Mouse (Mus musculus): ENCODE data around the gene Fmnl3. TPM values are rescaled to one million over a fixed set of nuclear protein-coding genes. Genes with fewer than 3 reads are reported as not detected.

Gene Fmnl3
- polyA plus RNA-seq, 1 experiment from 2014 or later: 32.4 TPM

Other genes starting within 250 kb of the Fmnl3 start
- 47.1 and 50.5 TPM in 2 replicates for gene Spats2, start 244.6 kb downstream of the Fmnl3 start, polyA plus RNA-seq (2015; fragmentation: Nextera tagmentation; extraction: Ambion mirVana)
- gene Kcnh3, start 145.6 kb downstream of the Fmnl3 start, polyA plus RNA-seq (2015; fragmentation: Nextera tagmentation; extraction: Ambion mirVana): 0.44 and 0.51 TPM in 2 replicates
- 149 and 172 TPM in 2 replicates for gene Mcrs1, start 118.5 kb downstream of the Fmnl3 start, polyA plus RNA-seq (2015; fragmentation: Nextera tagmentation; extraction: Ambion mirVana)
- 56.4 and 66.5 TPM in 2 replicates for gene Prpf40b, start 75.4 kb downstream of the Fmnl3 start, polyA plus RNA-seq (2015; fragmentation: Nextera tagmentation; extraction: Ambion mirVana)
- gene Fam186b, start 74.6 kb downstream of the Fmnl3 start, polyA plus RNA-seq (2015; fragmentation: Nextera tagmentation; extraction: Ambion mirVana): 0.21 and 0.43 TPM in 2 replicates
- gene Tmbim6, start 22.4 kb upstream of the Fmnl3 start, polyA plus RNA-seq (2015; fragmentation: Nextera tagmentation; extraction: Ambion mirVana): 502 and 516 TPM in 2 replicates
- gene Nckap5l, start 87.3 kb upstream of the Fmnl3 start, polyA plus RNA-seq (2015; fragmentation: Nextera tagmentation; extraction: Ambion mirVana): 9.5 and 11.1 TPM in 2 replicates
- gene Bcdin3d, start 104.2 kb upstream of the Fmnl3 start, polyA plus RNA-seq (2015; fragmentation: Nextera tagmentation; extraction: Ambion mirVana): 15.6 and 17.3 TPM in 2 replicates
- gene Faim2, start 157.7 kb upstream of the Fmnl3 start, polyA plus RNA-seq (2015; fragmentation: Nextera tagmentation; extraction: Ambion mirVana): 0.30 and 1.1 TPM in 2 replicates
- 42.5 and 66.2 TPM in 2 replicates for gene Aqp2, start 208.6 kb upstream of the Fmnl3 start, polyA plus RNA-seq (2015; fragmentation: Nextera tagmentation; extraction: Ambion mirVana)
- 1.5 and 2.6 TPM in 2 replicates for gene Aqp5, start 220.3 kb upstream of the Fmnl3 start, polyA plus RNA-seq (2015; fragmentation: Nextera tagmentation; extraction: Ambion mirVana)
- 0.08 TPM in 1 of 2 replicates, not detected in the other for gene Aqp6, start 230.9 kb upstream of the Fmnl3 start, polyA plus RNA-seq (2015; fragmentation: Nextera tagmentation; extraction: Ambion mirVana)

Measured in kidney, embryonic 15.5 days (tissue).